Mouse (Mus musculus) neutrophil, adult 65 days (primary cell): ENCODE measurements around the gene Gzmk. TPM values are rescaled to one million over a fixed set of nuclear protein-coding genes. Genes with fewer than 3 reads are reported as not detected.

ENCODE experiments used
- total RNA-seq: library from RNA; stranded (reverse); gene quantifications from 2 replicates; pipeline ENCODE4 v1.2.4, GENCODE M21; 2023

The Gzmk gene
- not detected in 2 replicates for total RNA-seq

DNA sequence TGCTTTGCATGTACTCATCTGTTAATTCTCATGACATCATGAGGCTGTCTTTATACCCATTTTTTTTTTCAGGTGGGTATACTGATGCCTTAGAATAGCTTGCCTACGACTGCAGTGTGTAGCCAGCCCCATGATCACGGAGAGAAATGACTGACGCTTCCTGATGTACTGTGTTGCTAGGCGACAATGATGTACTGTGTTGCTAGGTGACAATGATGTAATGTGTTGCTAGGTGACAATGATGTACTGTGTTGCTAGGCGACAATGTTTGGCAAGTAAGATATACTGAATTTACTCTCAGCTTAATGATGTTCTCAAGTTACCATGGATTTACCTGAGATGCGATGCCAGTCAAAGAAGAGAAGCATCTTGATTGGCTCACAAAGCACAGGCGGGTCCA, at the start of gene Gzmk:
Gzmk (minus strand) TSS at position 98 of the 400 bp plus-strand sequence.

DNA sequence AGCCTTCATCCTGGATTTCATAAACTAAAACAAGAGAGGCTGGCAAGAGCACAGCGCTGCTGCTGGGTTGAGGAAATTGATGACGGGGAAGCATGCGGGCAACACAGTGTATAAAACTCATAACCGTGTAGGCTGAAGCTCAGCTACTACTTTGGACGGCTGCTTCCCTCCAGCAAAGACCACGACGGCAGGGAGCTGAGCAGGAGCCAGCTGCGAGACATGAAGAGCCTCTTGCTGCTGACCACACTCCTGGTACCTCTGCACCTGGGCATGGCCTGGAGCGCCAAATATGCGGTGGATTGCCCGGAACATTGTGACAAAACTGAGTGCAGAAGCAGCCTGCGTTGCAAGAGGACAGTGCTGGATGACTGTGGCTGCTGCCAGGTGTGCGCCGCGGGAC, 16.1 kb downstream of the Gzmk start, which contains the start of gene Esm1:
Esm1 (plus strand) TSS at position 36 of the 400 bp plus-strand sequence.

Other genes with a start within 250 kb of the Gzmk start
- 20.3 and 26.1 TPM in 2 replicates for gene Ccno, start 238.1 kb downstream of the Gzmk start, total RNA-seq
- gene Mcidas, start 232.1 kb downstream of the Gzmk start, total RNA-seq = not detected in 2 replicates
- not detected in 2 replicates for gene Cdc20b, start 190.8 kb downstream of the Gzmk start, total RNA-seq
- gene Gpx8, start 179.5 kb downstream of the Gzmk start, total RNA-seq = not detected in 2 replicates
- gene Gzma, start 124.9 kb downstream of the Gzmk start, total RNA-seq = not detected in 2 replicates
- not detected in 2 replicates for gene Esm1, start 16.2 kb downstream of the Gzmk start, total RNA-seq
- gene BC067074, start 67.3 kb upstream of the Gzmk start, total RNA-seq = not detected in 2 replicates